Mouse (Mus musculus) bone marrow, adult 2 months (tissue): Measurements from ENCODE around the gene Arhgef28.

Source experiments
- CTCF ChIP-seq: fragments of 200-500 bp; IDR thresholded peaks from 2 replicates; pipeline ENCODE4 v1.5.1; 2011; ENCODE audit warnings: low read length, control low read depth; ENCODE audit not compliant: control insufficient read depth, insufficient read depth
- POLR2A ChIP-seq: fragments of 200-500 bp; IDR thresholded peaks from 2 replicates; pipeline ENCODE4 v1.6.1; 2011; ENCODE audit warnings: low read depth, mild to moderate bottlenecking, control low read depth, low read length, borderline replicate concordance; ENCODE audit not compliant: control insufficient read depth

DNA sequence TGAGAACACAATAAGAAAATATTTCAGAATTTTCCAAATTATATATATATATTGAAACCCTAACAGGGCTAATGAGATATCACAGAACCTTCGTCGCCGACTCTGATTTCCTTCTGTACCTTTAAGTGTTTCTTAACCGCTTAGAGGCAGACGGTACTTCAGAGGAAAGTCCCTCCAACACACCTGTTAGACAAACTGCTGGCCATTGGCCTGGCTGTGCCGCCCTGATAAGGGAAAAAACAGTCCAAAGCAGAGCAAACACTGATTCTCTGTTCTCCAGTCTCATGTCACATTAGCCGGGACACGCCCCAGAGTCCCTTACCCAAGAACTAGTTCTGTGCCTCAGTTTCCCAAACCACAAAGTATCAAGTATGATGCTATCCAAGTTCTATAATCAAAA is 1.9 kb downstream of the Arhgef28 start:
- TF ChIP-seq CTCF (no peak), POLR2A (no peak)
